ENCODE assay signal across 9 mouse cellular contexts in the genomic region with DNA sequence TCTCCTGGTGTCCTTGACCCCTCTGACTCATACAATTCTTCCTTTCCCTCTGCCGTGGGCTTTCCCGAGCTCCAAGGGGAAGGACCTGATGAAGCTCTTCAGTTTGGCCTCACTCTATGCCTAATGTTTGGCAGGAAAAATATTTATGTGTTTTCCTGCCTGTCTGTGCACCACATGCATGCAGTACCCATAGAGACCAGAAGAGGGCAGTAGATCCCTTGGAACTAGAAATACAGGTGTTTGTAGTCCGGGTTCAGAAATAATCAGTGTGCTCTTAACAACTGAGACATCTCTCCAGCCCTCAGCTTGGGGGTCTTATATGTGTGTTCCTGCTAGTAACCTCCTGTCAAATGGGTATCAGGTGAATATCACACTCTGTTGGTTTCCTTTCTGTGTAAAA. TPM values are rescaled to one million over a fixed set of nuclear protein-coding genes. Genes with fewer than 3 reads are reported as not detected.
A peak's percentile ranks its signal among the peaks of the same experiment; 100 is the strongest.
DNase-seq lines count a peak whose midpoint lies in the region; ATAC-seq lines count a peak whose summit lies in the region.
"Had no signal": no experiment of that assay in that cellular context is flagged by ENCODE, and none has a peak within 500 bp of the region (broad histone marks: within the 10 kb centered on the region; RNA-seq: fewer than 3 reads in every experiment).

No protein-coding gene starts in this region.

- H3K4me1 ChIP-seq in forebrain, embryonic 14.5 days (ENCODE audit: control insufficient read depth, insufficient read depth, low read length), result peaks cover 2% of the 10 kb centered on the region; the same call in 1 of the 2 replicates
- peaks cover 8% of the 10 kb centered on the region for H3K4me1 ChIP-seq in forebrain, embryonic 12.5 days

- H3K4me3 ChIP-seq in forebrain, embryonic 14.5 days (ENCODE audit: low read depth, low read length), result no peak overlapping the region
- no peak overlapping the region for H3K4me3 ChIP-seq in forebrain, embryonic 12.5 days (replicated peaks)
- H3K4me3 ChIP-seq: lung, embryonic 15.5 days had no signal

- no peak overlapping the region for H3K9ac ChIP-seq in forebrain, embryonic 14.5 days (ENCODE audit: low read length)
- no peak overlapping the region for H3K9ac ChIP-seq in forebrain, embryonic 12.5 days
- H3K9ac ChIP-seq: lung, embryonic 15.5 days had no signal

- no peak overlapping the region for H3K4me2 ChIP-seq in forebrain, embryonic 14.5 days (ENCODE audit: low read length)
- no peak overlapping the region for H3K4me2 ChIP-seq in forebrain, embryonic 12.5 days
- H3K4me2 ChIP-seq: lung, embryonic 15.5 days had no signal

- H3K36me3 ChIP-seq in forebrain, embryonic 14.5 days (ENCODE audit: control insufficient read depth, insufficient read depth, low read length), result no peaks in the 10 kb centered on the region
- no peaks in the 10 kb centered on the region for H3K36me3 ChIP-seq in forebrain, embryonic 12.5 days (replicated peaks)
- H3K36me3 ChIP-seq: lung, embryonic 15.5 days had no signal

- H3K27ac ChIP-seq in forebrain, embryonic 14.5 days (ENCODE audit: low read depth, low read length), result no peak overlapping the region
- no peak overlapping the region for H3K27ac ChIP-seq in forebrain, embryonic 12.5 days
- H3K27ac ChIP-seq: lung, embryonic 15.5 days had no signal

- no peaks in the 10 kb centered on the region for H3K9me3 ChIP-seq in forebrain, embryonic 14.5 days (replicated peaks; ENCODE audit: control insufficient read depth, low read length)
- H3K9me3 ChIP-seq in forebrain, embryonic 12.5 days, result no peaks in the 10 kb centered on the region
- H3K9me3 ChIP-seq: lung, embryonic 15.5 days had no signal

- ATAC-seq in forebrain, embryonic 14.5 days, result no peak
- ATAC-seq in forebrain, embryonic 12.5 days (ENCODE audit: low FRiP score), result no peak

- WGBS in forebrain, embryonic 14.5 days, result 7% methylated on average over 3 of the region's 3 CpGs
- WGBS in forebrain, embryonic 12.5 days, result 5% methylated on average over 3 of the region's 3 CpGs

- peak; percentile 89 for DNase-seq in forebrain, embryonic 14.5 days (ENCODE audit: low spot score)
- DNase-seq in CD8-positive naive resting alpha-beta T cell, adult 2 months (ENCODE audit: low read depth in 2 of 2, low spot score in 2 of 2), result peak; percentile 83 to 87
- peak; percentile 81 for DNase-seq in brain, adult 2 months (ENCODE audit: low read depth, low spot score)
- peak; percentile 49 to 68 for DNase-seq in frontal cortex, postnatal 25 days (ENCODE audit: low spot score in 2 of 2)
- DNase-seq in layer of hippocampus, adult 9-10 months (ENCODE audit: low spot score), result peak; percentile 87
- peak; percentile 92 for DNase-seq in lung, postnatal 36 days
- DNase-seq in spleen, postnatal 14 days (ENCODE audit: low spot score in 2 of 2), result peak; percentile 50 to 80

- H3K27me3 ChIP-seq in forebrain, embryonic 14.5 days (replicated peaks; ENCODE audit: control insufficient read depth, insufficient read depth, low read length), result no peaks in the 10 kb centered on the region
- H3K27me3 ChIP-seq in forebrain, embryonic 12.5 days, result no peaks in the 10 kb centered on the region
- H3K27me3 ChIP-seq: lung, embryonic 15.5 days had no signal

RNA-seq across cellular contexts. Expression of gene Pelp1, which starts 4.1 kb away (rescaled TPM):
- 21.4 and 32.5 TPM in 2 replicates for polyA plus RNA-seq in forebrain, embryonic 14.5 days (2014; fragmentation: Nextera tagmentation; extraction: Ambion mirVana)
- polyA plus RNA-seq in forebrain, embryonic 12.5 days (2016; fragmentation: Nextera tagmentation; extraction: Ambion mirVana), result 40.3 and 46.2 TPM in 2 replicates

RNA-seq across cellular contexts. Expression of gene Arrb2, which starts 18.5 kb away (rescaled TPM):
- polyA plus RNA-seq in forebrain, embryonic 14.5 days (2014; fragmentation: Nextera tagmentation; extraction: Ambion mirVana), result 47.4 and 49.2 TPM in 2 replicates
- 36.9 and 40.5 TPM in 2 replicates for polyA plus RNA-seq in forebrain, embryonic 12.5 days (2016; fragmentation: Nextera tagmentation; extraction: Ambion mirVana)

RNA-seq across cellular contexts. Expression of gene Med11, which starts 37.8 kb away (rescaled TPM):
- 49.2 and 54.3 TPM in 2 replicates for polyA plus RNA-seq in forebrain, embryonic 14.5 days (2014; fragmentation: Nextera tagmentation; extraction: Ambion mirVana)
- polyA plus RNA-seq in forebrain, embryonic 12.5 days (2016; fragmentation: Nextera tagmentation; extraction: Ambion mirVana), result 32.1 and 32.5 TPM in 2 replicates

RNA-seq across cellular contexts. Expression of gene Zmynd15, which starts 45.3 kb away (rescaled TPM):
- polyA plus RNA-seq in forebrain, embryonic 14.5 days (2014; fragmentation: Nextera tagmentation; extraction: Ambion mirVana), result 0.19 and 0.42 TPM in 2 replicates
- 0.35 and 0.43 TPM in 2 replicates for polyA plus RNA-seq in forebrain, embryonic 12.5 days (2016; fragmentation: Nextera tagmentation; extraction: Ambion mirVana)

RNA-seq across cellular contexts. Expression of gene Cxcl16, which starts 45.8 kb away (rescaled TPM):
- polyA plus RNA-seq in forebrain, embryonic 14.5 days (2014; fragmentation: Nextera tagmentation; extraction: Ambion mirVana), result 1.5 and 1.9 TPM in 2 replicates
- 0.74 and 1.0 TPM in 2 replicates for polyA plus RNA-seq in forebrain, embryonic 12.5 days (2016; fragmentation: Nextera tagmentation; extraction: Ambion mirVana)
